Mouse (Mus musculus) ES-E14 (cell line): ENCODE data around the gene Macf1.
A peak's percentile ranks its signal among the peaks of the same experiment; 100 is the strongest.

ENCODE experiments used
- CHD2 ChIP-seq: IDR thresholded peaks from 2 replicates; pipeline ENCODE4 v1.6.1; 2014; ENCODE audit warnings: mild to moderate bottlenecking, low read depth, low read length, inconsistent platforms
- MAFK ChIP-seq: IDR thresholded peaks from 2 replicates; pipeline ENCODE4 v1.6.1; 2014; ENCODE audit warnings: mild to moderate bottlenecking, low read depth, low read length, inconsistent platforms; ENCODE audit not compliant: insufficient read depth

DNA sequence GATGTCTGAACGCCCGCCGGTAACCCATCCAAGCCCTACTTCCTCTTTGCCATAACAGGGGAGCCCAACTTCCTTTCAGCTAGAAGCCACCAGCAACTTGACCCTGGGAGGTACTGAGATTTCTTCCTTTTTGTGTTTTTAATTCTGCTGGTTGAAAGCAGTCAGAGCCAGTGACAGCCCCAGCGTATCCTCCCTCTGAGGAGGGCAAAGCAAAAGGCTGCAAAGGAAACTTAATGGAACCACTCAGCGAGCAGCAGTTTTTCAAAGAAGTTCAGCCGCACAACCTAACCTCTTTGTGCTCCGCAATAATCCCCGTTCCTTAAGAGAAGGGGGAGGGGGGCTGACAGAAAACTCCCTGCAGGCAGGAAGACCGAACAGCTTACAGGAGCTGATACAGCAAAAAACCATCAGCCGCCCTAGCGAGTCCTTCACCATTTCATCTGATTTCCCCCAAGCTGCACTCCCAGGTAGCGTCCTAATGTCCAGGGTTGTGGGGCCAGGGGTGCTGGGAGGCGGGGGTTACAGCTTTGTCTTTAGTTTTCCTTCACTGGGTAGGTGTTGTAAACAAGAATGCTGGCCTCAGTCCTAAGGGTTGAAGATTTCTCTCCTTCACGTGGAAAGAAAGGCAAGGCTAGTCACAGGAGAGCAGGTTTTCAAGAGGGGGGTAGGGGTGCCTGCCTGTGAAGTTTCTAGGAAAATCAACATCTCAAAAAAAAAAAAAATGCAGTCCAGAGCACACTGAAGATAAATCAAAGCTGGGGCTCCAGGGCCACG is 21.1 kb downstream of the Macf1 start:
- TF ChIP-seq CHD2 = no peak
- peak; percentile 93 for TF ChIP-seq MAFK
